Mouse (Mus musculus): ENCODE results near the gene Rab2b. TPM values are rescaled to one million over a fixed set of nuclear protein-coding genes. Genes with fewer than 3 reads are reported as not detected.

The Rab2b gene
- total RNA-seq (2023): 10 to 100 TPM; 15.6 to 17.5 TPM

GRCm38 (mm10) chr14:52278932-52279746 lies at the start of gene Rab2b, which contains the start of gene Tox4:
Gene Rab2b (minus strand): TSS chr14:52279545.
Gene Tox4 (plus strand): TSS chr14:52279146.

GRCm38 (mm10) chr14:52327910-52328812 lies 48.8 kb upstream of the Rab2b start, which contains the start of gene Sall2:
Gene Sall2 (minus strand): TSS chr14:52328762.

GRCm38 (mm10) chr14:52304644-52305271 lies 25.4 kb upstream of the Rab2b start, which contains the start of gene Mettl3:
Gene Mettl3 (minus strand): TSS chr14:52305128.

GRCm38 (mm10) chr14:52257484-52258213 lies 21.7 kb downstream of the Rab2b start, which contains the start of gene Chd8:
Gene Chd8 (minus strand): TSS chr14:52257780.

Other genes with a start within 250 kb of the Rab2b start
- not detected for gene Olfr221, start 237.1 kb downstream of the Rab2b start, total RNA-seq (2023)
- gene Hnrnpc, start 175.5 kb downstream of the Rab2b start, total RNA-seq (2023): 100 to 1,000 TPM; 421 to 459 TPM
- gene Rpgrip1, start 168.8 kb downstream of the Rab2b start, total RNA-seq (2023): 10 to 100 TPM; 16.6 to 17.7 TPM
- gene Supt16, start 82.1 kb downstream of the Rab2b start, total RNA-seq (2023): 10 to 100 TPM; 71.1 to 71.8 TPM
- gene Chd8, start 21.8 kb downstream of the Rab2b start, total RNA-seq (2023): 100 to 1,000 TPM; 237 to 253 TPM
- 100 to 1,000 TPM; 103 to 118 TPM for gene Tox4, start 399 bp downstream of the Rab2b start, total RNA-seq (2023)
- 10 to 100 TPM; 58.0 to 94.6 TPM for gene Mettl3, start 25.6 kb upstream of the Rab2b start, total RNA-seq (2023)
- 1 to 10 TPM; 3.7 to 4.4 TPM for gene Sall2, start 49.2 kb upstream of the Rab2b start, total RNA-seq (2023)
- not detected for gene Olfr1513, start 76.9 kb upstream of the Rab2b start, total RNA-seq (2023)
- not detected for gene Olfr1512, start 99.6 kb upstream of the Rab2b start, total RNA-seq (2023)
- not detected for gene Olfr1511, start 117.8 kb upstream of the Rab2b start, total RNA-seq (2023)
- not detected for gene Olfr1510, start 134.8 kb upstream of the Rab2b start, total RNA-seq (2023)
- gene Olfr1509, start 163.4 kb upstream of the Rab2b start, total RNA-seq (2023): not detected
- gene Olfr1508, start 187.9 kb upstream of the Rab2b start, total RNA-seq (2023): not detected
- gene Olfr1507, start 216.2 kb upstream of the Rab2b start, total RNA-seq (2023): not detected

All from T-cell, adult 66 days (primary cell).